Mouse (Mus musculus) forebrain, embryonic 11.5 days (tissue): ENCODE data around the gene Sema5a. TPM values are rescaled to one million over a fixed set of nuclear protein-coding genes. Genes with fewer than 3 reads are reported as not detected.

Experiments
- ATAC-seq: fragments of 200-750 bp; cut with Nextera tagmentation; replicated peaks from 2 replicates; pipeline ENCODE4 v1.8.0; 2017; ENCODE audit warnings: moderate TSS enrichment; ENCODE audit not compliant: low FRiP score
- DNase-seq: peaks from one replicate; pipeline ENCODE4 v3.0.0-alpha.2; 2017; ENCODE audit warnings: low spot score
- H3K27ac ChIP-seq: fragments of 300-500 bp; sonication (generic); 2 replicates; pipeline ENCODE4 v1.5.1; 2014; ENCODE audit warnings: low read depth, low read length
- H3K27me3 ChIP-seq: fragments of 300-500 bp; sonication (generic); 2 replicates; pipeline ENCODE4 v1.6.1; 2014; ENCODE audit warnings: mild to moderate bottlenecking, low read length, mixed read lengths; ENCODE audit not compliant: control insufficient read depth, insufficient read depth
- H3K36me3 ChIP-seq: fragments of 300-500 bp; sonication (generic); 2 replicates; pipeline ENCODE4 v1.6.1; 2014; ENCODE audit warnings: mild to moderate bottlenecking, low read length, moderate library complexity, mixed read lengths; ENCODE audit not compliant: control insufficient read depth, insufficient read depth
- H3K4me1 ChIP-seq: fragments of 300-500 bp; sonication (generic); replicated peaks from 2 replicates; pipeline ENCODE4 v1.6.1; 2014; ENCODE audit warnings: low read length, mixed read lengths; ENCODE audit not compliant: control insufficient read depth, insufficient read depth
- H3K4me2 ChIP-seq: fragments of 300-500 bp; sonication (generic); 2 replicates; pipeline ENCODE4 v1.6.1; 2014; ENCODE audit warnings: low read depth, mild to moderate bottlenecking, low read length, moderate library complexity, mixed read lengths; ENCODE audit not compliant: severe bottlenecking
- H3K4me3 ChIP-seq: fragments of 300-500 bp; sonication (generic); 2 replicates; pipeline ENCODE4 v1.5.1; 2014; ENCODE audit warnings: low read depth, low read length
- H3K9ac ChIP-seq: fragments of 300-500 bp; sonication (generic); 2 replicates; pipeline ENCODE4 v1.6.1; 2014; ENCODE audit warnings: low read length
- H3K9me3 ChIP-seq: fragments of 300-500 bp; sonication (generic); 2 replicates; pipeline ENCODE4 v1.6.1; 2016; ENCODE audit warnings: low read length, mixed read lengths; ENCODE audit not compliant: control insufficient read depth
- WGBS: fragments of 180-500 bp; shearing (Covaris S2); extraction: QIAGEN DNeasy Blood & Tissue Kit; methylation state at CpG from one replicate; pipeline ENCODE4 v1.1.7; 2014; 5-methylcytosine and 5-hydroxymethylcytosine counted together
- polyA plus RNA-seq: library from polyadenylated mRNA; unstranded; fragments of >200 nt; fragmentation: Nextera tagmentation; extraction: Ambion mirVana; gene quantifications from 2 replicates; pipeline ENCODE4 v1.2.1, GENCODE M21; 2014

The Sema5a gene
- polyA plus RNA-seq, 1 experiment from 2014 or later = 16.2 TPM

- Histone ChIP-seq H3K9ac (no peak overlapping the region), H3K36me3 (no peaks in the 10 kb centered on the region), H3K4me3 (no peak overlapping the region), H3K4me2 (no peak overlapping the region), H3K4me1 (no peaks in the 10 kb centered on the region), H3K27ac (no peak overlapping the region), H3K9me3 (no peaks in the 10 kb centered on the region), H3K27me3 (no peaks in the 10 kb centered on the region)
- 53% methylated on average over 2 of the region's 2 CpGs for WGBS
- DNase-seq = no peak
- ATAC-seq = no peak
Observed at GRCm38 (mm10) chr15:32278600-32278999, 34.0 kb downstream of the Sema5a start.

DNA sequence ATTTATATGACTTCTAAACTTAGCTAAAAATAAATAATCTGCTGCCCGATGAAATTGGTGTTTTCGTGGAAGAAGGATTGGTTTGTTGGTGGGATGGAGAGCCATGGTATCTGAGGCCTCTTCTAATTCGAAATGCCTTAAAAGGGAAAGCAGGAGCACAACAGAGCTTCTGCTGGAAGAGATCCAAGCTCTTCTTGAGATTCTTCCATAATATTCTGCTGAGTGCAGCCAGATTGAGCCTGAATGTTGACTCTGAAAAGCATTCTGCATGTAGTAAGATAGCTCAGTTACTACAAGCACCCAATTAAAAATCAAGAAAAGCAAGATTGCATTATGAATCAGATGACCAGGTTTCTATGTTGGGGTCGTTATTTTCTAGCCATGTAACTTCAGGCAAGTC is 36.8 kb downstream of the Sema5a start:
- no peak overlapping the region for H3K27ac ChIP-seq
- H3K4me3 ChIP-seq = no peak overlapping the region
- no peaks in the 10 kb centered on the region for H3K36me3 ChIP-seq
- ATAC-seq (no peak), DNase-seq (no peak)
- H3K27me3 ChIP-seq = no peaks in the 10 kb centered on the region
- 91% methylated on average over 4 of the region's 4 CpGs for WGBS
- no peaks in the 10 kb centered on the region for H3K4me1 ChIP-seq
- no peaks in the 10 kb centered on the region for H3K9me3 ChIP-seq
- no peak overlapping the region for H3K4me2 ChIP-seq
- H3K9ac ChIP-seq = no peak overlapping the region

DNA sequence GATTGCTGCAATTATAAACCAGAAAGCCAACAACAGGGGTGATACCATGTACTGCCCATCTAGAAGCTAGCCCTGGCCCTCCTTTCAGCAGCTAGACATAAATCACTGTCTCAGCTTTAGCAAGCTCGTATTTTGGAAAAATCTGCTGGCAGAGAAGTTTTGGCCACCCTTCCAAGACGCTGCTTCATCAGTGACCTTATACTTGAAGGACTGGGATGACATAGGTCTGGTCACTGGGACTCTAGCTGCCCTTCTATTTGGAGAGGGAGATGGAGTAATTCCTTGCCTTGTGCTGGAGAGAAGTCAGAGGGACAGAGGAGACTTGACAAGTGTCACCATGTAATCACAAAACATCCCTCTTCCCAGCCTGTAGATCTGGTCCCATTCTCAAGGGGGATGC is 40.1 kb downstream of the Sema5a start:
- H3K4me1 ChIP-seq = no peaks in the 10 kb centered on the region
- H3K36me3 ChIP-seq = no peaks in the 10 kb centered on the region
- H3K27ac ChIP-seq = no peak overlapping the region
- H3K4me3 ChIP-seq = no peak overlapping the region
- DNase-seq = no peak
- no peaks in the 10 kb centered on the region for H3K27me3 ChIP-seq
- no peaks in the 10 kb centered on the region for H3K9me3 ChIP-seq
- no peak for ATAC-seq
- no peak overlapping the region for H3K9ac ChIP-seq
- H3K4me2 ChIP-seq = no peak overlapping the region
- 86% methylated on average over 2 of the region's 2 CpGs for WGBS

- DNase-seq (no peak), ATAC-seq (no peak)
- 89% methylated on average over 3 of the region's 3 CpGs for WGBS
- no peak overlapping the region for H3K9ac ChIP-seq
- H3K4me3 ChIP-seq = no peak overlapping the region
- H3K36me3 ChIP-seq = no peaks in the 10 kb centered on the region
- H3K4me1 ChIP-seq = no peaks in the 10 kb centered on the region
- no peak overlapping the region for H3K27ac ChIP-seq
- H3K9me3 ChIP-seq = no peaks in the 10 kb centered on the region
- no peaks in the 10 kb centered on the region for H3K27me3 ChIP-seq
- no peak overlapping the region for H3K4me2 ChIP-seq
Observed at GRCm38 (mm10) chr15:32286296-32286695, 41.7 kb downstream of the Sema5a start.

DNA sequence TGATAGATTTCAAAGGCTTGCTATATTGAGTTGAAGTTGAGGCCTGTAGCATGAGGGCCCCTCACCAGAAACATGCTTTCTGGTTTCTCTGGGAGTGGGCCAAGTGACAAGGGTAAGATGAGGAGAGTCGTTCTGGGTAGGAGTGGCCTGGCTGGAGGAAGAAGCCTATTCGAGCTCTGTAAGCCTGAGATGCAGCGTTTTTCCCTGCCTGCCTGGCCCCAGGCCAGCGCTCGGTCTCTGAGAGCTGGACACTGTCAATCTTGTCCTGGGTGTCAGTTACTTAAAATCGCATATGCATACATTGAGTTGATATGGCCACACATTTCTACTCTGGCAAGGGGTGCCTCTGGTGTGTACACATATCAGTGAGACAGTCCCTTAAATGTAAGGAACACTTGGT is 43.9 kb downstream of the Sema5a start:
- no peaks in the 10 kb centered on the region for H3K4me1 ChIP-seq
- DNase-seq = no peak
- no peaks in the 10 kb centered on the region for H3K27me3 ChIP-seq
- H3K36me3 ChIP-seq = no peaks in the 10 kb centered on the region
- no peak for ATAC-seq
- no peak overlapping the region for H3K4me3 ChIP-seq
- 72% methylated on average over 6 of the region's 6 CpGs for WGBS
- no peak overlapping the region for H3K4me2 ChIP-seq
- H3K9me3 ChIP-seq = no peaks in the 10 kb centered on the region
- H3K9ac ChIP-seq = no peak overlapping the region
- no peak overlapping the region for H3K27ac ChIP-seq

GRCm38 (mm10) chr15:32291000-32291399 is 46.4 kb downstream of the Sema5a start:
- H3K27me3 ChIP-seq = no peaks in the 10 kb centered on the region
- H3K4me2 ChIP-seq = no peak overlapping the region
- no peaks in the 10 kb centered on the region for H3K9me3 ChIP-seq
- no peaks in the 10 kb centered on the region for H3K4me1 ChIP-seq
- ATAC-seq (no peak), DNase-seq (no peak)
- no peak overlapping the region for H3K4me3 ChIP-seq
- H3K36me3 ChIP-seq = no peaks in the 10 kb centered on the region
- no peak overlapping the region for H3K27ac ChIP-seq
- 65% methylated on average over 3 of the region's 3 CpGs for WGBS
- no peak overlapping the region for H3K9ac ChIP-seq

DNA sequence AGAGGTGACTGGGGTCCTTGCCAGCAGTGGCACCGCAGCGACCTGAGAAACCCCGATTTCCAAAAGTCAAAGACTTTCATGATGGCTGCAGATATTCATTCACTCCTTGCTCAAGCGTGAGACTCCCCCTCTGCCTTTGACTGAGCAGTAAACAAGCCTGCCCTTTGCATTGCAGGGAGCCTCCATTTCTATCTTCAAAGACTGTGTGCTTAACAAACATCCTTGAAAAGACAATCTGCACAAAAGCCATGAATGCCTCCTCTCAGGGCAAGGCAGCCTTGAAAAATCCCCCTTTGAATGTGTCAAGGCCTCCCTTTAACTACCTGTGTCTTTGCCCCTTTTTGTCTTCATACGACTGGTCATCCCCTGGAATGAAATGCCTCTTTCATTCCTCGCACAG is 51.9 kb downstream of the Sema5a start:
- ATAC-seq (no peak), DNase-seq (no peak)
- 38% methylated on average over 6 of the region's 6 CpGs for WGBS
- 0 out of 2 replicates have a peak, but pooled peaks cover 2% of the 10 kb centered on the region for H3K4me1 ChIP-seq
- H3K27me3 ChIP-seq = no peaks in the 10 kb centered on the region
- H3K9ac ChIP-seq = no peak overlapping the region
- H3K9me3 ChIP-seq = no peaks in the 10 kb centered on the region
- H3K4me3 ChIP-seq = no peak overlapping the region
- H3K4me2 ChIP-seq = no peak overlapping the region
- H3K27ac ChIP-seq = no peak overlapping the region
- no peaks in the 10 kb centered on the region for H3K36me3 ChIP-seq

GRCm38 (mm10) chr15:32297266-32297665 is 52.7 kb downstream of the Sema5a start:
- Histone ChIP-seq H3K4me1 (0 out of 2 replicates have a peak, but pooled peaks cover 2% of the 10 kb centered on the region), H3K9me3 (no peaks in the 10 kb centered on the region), H3K27me3 (no peaks in the 10 kb centered on the region), H3K36me3 (no peaks in the 10 kb centered on the region), H3K4me2 (no peak overlapping the region), H3K4me3 (no peak overlapping the region), H3K27ac (no peak overlapping the region), H3K9ac (no peak overlapping the region)
- ATAC-seq = no peak
- WGBS = 92% methylated on average over 5 of the region's 5 CpGs
- no peak for DNase-seq

- H3K4me1 ChIP-seq = 0 out of 2 replicates have a peak, but pooled peaks cover 2% of the 10 kb centered on the region
- 79% methylated on average over 6 of the region's 6 CpGs for WGBS
- H3K27me3 ChIP-seq = no peaks in the 10 kb centered on the region
- no peak overlapping the region for H3K27ac ChIP-seq
- ATAC-seq = no peak
- H3K9ac ChIP-seq = no peak overlapping the region
- H3K36me3 ChIP-seq = no peaks in the 10 kb centered on the region
- no peak for DNase-seq
- no peak overlapping the region for H3K4me3 ChIP-seq
- no peak overlapping the region for H3K4me2 ChIP-seq
- H3K9me3 ChIP-seq = no peaks in the 10 kb centered on the region
Observed at GRCm38 (mm10) chr15:32298525-32298924, 53.9 kb downstream of the Sema5a start.
